Mouse (Mus musculus): ENCODE data around the gene Usp24.

Usp24 gene

DNA sequence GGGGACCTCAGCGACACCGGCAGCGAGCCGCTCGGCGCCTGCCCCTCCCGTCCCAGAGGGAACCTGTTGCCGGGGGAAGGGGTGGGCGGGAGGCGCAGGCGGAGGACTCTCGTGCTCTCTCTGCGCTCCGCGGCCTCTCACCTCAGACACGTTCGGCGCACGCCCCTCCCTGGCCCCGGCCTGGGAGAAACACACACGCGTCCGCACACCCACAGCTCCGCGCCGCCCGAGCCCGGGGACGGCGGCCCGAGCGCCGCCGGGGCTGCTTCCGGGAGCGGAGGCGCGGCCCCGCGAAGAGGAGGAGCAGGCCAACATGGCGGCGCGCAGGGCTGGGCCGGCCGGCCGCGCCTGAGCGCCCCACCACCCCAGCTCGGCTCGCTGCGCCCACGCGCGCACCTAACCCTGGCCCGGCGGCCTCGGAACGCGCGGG, at the start of gene Usp24:
Gene Usp24, plus strand, starts transcription at position 293 of the 430 bp plus-strand sequence.
- DNase-seq (ENCODE audit: low spot score): peak; percentile 58

DNA sequence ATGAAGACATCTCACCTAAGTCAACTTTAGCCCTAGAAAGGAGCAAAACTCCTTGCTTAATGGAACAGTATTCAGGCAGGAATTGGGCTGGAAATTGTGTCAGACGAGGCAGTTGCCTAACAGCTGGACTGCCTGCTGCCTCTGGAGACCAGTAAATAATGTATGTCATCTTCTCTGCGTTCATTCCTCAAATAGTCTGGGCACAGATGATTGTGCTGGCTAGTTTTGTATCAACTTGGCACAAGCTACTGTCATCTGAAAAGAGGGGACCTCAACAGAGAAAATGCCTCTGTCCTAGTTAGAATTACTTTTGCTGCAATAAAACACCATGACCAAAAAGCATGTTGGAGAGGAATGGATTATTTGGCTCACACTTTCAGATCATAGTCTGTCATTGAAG, 39.1 kb upstream of the Usp24 start:
- peak; percentile 10 for DNase-seq (ENCODE audit: low spot score)

DNA sequence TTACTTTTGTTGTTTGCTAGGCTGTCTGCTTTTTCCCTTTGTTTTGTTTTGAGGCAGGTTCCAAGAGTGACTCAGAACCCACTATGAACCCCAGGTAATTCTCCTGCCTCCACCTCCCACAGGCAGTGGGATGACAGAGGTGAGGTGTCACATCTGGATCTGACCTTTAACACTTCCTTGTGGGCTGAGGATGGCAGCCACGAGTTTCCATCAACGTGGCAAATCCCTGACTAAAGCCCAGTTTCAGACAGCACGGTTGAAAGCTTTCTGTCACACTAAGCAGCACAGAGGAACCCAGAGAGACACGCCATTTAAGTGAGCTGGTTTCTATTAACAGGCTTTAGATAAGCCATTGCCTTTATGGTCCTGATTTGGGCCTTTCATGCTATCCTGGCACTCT, 36.8 kb upstream of the Usp24 start:
- DNase-seq (ENCODE audit: low spot score): no peak

DNA sequence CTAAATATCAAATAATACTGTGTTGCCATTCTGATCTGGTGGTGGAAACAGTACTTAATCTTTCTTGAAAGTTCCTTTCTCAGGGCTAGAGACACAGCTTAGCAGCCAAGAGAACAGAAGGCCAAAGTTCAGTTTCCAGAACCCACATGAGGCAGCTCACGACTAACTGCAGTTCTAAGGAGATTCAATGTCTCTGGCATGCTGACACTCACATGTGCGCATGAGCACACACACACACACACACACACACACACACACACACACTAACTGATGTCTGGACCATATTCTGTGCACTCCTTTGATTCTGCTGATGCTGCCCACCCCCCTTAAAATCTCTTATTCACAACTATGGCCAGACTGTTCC, 34.9 kb upstream of the Usp24 start:
- no peak for DNase-seq (ENCODE audit: low spot score)

DNA sequence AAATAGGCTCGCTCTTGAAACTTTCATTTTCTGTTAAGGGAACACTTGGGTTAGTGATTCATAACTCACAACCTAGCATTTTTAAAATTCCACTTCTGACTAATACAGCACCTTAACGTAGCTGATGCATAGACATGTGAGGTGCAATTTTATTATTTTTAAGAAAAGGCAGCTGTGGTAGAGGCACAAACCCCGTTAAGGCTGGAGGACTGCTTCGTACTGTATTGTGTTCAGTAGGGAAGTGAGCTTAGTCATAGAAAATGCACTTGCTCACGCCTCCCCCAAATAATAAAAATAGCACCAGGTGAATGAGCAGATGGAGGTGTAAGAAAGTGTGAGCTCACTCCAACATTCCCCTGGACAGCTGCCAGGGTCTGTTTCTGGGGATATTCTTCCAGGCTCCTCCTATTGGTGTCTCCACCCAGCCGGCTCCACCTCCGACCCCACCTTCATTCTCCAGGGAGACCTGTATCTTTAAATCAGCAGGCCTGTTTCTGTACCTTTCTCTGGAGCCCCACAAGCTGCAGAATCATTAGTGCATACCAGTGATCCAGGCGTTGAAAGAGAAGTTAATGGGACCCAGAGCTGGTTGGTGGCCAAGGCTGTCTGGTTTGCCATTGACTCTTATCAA, 34.4 kb upstream of the Usp24 start:
- DNase-seq (ENCODE audit: low spot score): no peak

DNA sequence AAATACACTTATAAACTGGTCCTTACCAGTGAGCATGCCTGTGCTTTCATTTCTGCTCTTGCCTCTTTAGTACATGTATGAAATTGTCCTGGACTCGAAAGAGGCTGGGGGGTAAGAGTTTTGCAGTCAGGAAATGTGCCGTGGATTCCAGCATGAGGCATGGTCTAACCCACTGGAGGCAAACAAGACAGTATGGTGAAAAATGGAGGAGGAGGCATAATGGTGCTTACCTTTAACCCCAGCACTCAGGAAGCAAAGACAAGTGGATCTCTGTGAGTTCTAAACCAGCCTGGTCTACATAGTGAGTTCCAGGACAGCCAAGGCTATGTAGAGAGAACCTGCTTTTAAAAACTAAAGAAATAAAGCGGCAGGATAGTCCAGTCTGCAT, 33.9 kb upstream of the Usp24 start:
- no peak for DNase-seq (ENCODE audit: low spot score)

DNA sequence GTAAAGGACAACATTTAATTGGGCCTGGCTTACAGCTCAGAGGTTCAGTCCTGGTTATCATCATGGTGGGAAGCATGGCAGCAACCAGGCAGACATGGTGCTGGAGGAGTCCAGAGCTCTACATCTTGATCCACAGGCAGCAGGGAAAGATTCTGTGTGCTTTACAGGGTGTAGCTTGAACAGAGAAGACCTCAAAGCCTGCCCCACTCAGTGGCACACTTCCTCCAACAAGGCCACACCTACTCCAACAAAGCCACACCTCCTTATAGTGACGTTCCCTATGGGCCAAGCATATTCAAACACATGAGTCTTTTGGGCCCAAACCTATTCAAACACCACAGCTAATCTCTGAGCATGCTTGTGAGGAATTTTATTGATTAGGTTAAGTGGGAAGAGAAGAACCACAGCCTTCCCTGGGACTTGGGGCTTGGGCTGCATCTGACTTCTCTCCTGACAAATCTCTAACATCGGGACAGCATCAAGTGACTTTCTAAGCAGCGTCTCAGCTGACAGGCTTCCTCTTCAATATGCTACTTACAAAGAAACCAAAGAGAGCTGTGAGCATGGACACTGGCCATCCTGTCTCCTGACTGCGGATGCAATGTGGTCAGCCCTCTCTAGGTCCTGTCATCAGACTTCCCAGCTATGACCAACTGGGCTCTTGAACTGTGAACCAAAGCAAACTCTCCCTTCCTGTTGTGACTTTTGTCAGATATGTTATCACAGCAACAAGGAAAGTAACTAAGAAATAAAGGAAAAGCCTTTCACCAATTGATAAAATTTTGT, 28.9 kb upstream of the Usp24 start:
- DNase-seq (ENCODE audit: low spot score): no peak

DNA sequence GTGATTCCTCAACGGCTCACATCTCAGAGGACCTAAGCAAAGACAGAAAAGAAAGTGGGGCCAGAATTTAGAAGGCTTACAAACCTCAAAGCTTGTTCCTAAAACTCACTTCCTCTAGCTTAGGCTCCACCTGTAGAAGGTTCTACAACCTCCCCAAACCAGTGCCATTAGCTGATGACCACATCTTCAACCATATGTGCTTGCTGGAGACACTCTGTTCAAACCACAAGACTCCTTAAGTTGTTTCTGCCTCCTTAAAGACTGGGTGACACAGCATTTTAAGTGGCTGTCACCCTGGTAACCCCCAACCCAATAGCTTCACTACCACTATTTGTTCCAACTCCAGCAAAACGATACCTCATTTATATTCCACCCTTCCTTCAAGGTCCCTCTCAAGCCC, 25.8 kb upstream of the Usp24 start:
- no peak for DNase-seq (ENCODE audit: low spot score)

DNA sequence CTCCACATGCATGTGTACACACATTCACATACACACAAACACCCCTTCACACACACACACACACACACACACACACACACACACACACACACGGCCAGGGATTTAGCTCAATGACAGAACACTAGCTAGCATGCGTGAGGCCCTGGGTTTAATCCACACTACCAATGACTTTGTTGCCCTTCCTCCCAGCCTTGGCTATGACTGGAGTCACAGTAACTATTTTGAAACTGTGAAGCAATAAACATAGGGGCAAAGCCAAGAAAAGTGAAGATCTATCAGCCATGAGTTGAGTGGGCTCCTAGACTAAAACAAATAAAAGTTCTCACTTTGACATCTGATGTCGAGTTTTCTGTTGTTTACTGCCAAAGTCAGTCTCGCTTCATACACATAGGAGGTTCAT, 23.2 kb upstream of the Usp24 start:
- no peak for DNase-seq (ENCODE audit: low spot score)

DNA sequence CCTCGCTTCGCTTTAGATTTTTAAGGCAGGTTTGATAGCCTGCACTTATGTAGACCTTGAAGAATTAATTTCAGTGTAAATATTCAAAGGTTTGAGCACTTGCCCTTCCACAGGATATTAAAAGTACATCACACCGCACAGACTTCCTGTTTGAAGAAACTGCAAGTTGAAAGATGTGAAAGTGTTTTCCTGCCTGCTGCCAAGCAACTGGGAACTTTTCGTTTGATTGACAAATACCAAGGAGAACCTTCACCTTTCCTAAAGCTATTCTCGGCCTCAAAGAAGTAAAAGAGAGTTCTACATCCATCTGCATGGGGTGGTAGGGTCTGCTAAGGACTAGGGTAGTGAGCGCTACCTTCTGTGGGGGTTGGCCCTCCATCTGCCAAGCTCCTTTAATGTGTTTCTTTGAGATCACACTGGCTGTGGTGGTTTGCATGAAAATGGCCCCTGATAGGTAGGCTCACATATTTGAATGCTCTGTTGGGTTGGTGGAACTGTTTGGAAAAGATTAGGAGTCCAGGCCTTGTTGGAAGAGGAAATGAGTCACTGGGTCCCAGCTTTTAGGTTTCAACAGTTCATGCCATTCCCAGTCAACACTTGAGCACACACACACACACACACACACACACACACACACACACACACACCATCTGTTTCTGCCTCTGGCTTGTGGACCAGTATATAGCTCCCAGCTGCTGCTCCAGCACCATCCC, 22.5 kb upstream of the Usp24 start:
- no peak for DNase-seq (ENCODE audit: low spot score)

DNA sequence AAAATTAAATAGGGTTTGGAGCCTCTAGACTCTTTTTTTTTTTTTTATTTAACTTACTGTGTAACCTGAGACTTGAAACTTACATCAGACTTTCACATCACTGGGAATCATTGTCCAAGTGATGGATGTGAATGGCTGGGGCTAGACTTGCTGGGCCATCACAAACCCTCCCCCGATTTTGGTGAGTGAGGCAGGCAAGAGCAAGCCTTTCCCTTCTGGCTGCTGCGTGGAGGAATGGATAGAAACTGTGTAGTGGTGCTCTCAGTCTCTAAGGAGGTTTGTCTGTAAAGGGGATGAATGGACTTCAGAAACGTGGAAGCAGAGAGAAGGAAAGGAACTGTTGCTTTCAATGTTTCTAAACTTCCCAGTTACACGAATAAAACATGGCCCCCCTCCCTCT, 20.3 kb upstream of the Usp24 start:
- no peak for DNase-seq (ENCODE audit: low spot score)

DNA sequence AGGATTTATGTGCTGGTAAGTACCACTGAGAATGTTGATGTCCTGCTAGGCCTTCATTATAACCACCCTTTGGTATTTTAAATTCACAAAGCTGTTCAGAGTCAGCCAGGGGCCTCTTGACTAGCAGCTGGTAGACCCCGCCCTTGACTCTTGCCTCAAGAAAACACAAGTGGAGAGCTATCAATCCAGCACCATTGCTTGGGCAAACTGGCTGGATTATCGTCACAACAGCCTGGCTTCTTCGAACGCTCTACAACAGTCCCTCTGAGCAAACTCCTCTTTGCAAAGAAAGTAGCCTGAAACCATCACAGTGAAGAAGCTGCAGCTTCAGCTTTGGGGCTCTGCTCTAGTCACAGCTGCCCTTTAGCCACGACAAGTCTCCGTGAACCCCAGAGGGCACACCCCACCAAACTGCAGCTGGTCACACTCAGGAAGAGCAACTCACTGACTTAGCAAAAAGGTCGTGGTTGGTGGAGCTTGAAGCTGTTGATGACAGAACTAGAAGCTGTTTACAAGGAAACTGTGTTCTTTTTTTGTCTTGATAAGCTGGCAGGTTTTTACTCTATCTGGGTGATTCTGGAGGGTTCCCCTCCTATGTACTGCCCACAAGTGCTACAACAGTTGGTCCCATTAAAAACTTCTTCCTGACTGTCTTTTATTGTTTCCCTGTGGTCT, 19.5 kb upstream of the Usp24 start:
- no peak for DNase-seq (ENCODE audit: low spot score)

DNA sequence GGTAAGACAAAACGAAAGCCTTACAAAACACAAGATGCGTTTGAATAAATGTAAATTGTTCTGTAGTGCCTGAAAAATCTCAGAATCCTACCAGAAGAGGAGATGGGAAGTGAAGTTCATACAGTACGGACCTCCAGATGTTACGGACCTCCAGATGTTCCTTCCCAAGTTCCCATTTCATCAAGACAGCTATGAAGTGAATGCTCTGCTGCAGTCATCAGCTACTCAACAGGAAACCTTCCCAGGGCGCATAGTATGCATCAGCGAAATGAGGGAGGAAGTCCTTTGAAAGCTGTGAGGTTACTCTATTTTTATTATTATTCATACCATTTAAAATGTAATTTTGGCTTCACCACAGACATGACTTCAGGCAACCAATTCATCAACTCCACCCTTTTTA, 14.7 kb upstream of the Usp24 start:
- no peak for DNase-seq (ENCODE audit: low spot score)

DNA sequence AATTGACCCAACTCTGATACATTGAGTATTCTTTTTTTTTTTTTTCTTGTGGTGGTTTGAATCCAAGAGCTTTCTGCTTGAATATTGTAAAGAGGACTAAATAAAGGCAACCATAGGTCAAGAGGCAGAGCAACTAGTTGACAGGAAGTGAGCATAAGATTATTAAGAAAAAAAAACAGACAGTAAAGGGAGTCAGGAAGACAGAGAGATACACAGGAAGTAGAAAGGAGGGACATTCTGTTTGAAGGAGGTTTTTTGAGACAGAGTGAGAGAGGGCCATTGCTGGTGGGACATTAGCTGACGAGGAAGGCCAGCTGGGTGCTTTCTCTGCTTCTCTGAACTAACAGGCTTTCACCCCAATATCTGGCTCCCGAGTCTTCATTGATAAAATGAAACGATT, 7.9 kb upstream of the Usp24 start:
- no peak for DNase-seq (ENCODE audit: low spot score)

DNA sequence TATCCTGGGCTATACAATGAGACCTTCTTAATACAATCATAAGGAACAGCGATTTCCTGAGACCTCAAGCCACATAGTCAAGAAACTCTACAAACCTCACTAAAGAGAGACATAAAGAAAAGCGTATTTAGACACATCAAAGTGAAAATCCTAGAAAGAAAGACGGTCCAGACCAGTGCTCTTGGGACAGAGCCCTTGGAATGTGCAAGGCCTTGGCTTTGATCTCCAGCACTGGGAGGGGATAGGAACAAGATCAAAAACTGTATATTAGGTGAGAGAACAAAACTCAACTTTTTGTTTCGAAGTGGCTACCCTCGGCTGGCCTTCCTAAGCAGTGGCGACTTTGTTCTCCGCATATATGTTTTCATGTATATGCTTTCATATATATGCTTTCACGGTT, 3.4 kb upstream of the Usp24 start:
- DNase-seq (ENCODE audit: low spot score): no peak

DNA sequence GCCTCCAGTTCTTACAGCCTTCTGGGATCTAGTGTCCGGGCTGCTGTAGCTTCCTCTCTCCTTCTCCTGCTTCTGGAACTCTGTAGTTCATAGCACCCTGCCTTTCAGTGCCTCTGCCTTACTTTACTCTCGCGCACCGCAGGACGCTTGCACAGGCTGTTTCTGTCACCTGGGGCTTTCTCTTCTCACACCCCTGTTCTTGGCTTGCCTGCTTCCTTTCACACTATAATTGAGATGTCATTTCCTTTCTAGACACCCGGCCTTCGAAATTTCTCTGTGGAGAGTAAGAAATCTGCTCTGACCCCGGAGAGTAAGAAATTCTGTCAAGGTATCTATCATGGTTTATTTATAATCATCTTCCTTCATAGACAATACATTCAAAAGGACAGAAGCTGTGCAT, 2.9 kb upstream of the Usp24 start:
- no peak for DNase-seq (ENCODE audit: low spot score)

DNA sequence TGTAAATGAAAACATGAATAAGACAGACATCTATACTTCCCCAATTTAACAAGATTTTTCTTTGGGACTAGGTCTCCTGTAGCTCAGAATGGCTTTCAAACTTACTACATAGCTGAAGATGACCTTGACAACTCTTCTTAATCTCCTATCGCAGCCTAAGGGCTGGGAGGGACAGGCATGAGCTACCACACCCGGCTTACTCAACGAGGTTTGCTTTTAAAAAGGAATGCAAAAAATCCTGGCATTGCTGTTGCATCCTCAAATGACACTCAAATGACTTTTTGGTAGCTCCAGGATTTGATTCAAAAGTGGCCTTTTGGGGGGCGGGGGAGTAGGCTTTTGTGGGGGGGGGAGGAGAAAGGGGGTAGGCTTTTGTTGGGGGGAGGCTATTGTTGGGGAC, 2.1 kb upstream of the Usp24 start:
- DNase-seq (ENCODE audit: low spot score): no peak

DNA sequence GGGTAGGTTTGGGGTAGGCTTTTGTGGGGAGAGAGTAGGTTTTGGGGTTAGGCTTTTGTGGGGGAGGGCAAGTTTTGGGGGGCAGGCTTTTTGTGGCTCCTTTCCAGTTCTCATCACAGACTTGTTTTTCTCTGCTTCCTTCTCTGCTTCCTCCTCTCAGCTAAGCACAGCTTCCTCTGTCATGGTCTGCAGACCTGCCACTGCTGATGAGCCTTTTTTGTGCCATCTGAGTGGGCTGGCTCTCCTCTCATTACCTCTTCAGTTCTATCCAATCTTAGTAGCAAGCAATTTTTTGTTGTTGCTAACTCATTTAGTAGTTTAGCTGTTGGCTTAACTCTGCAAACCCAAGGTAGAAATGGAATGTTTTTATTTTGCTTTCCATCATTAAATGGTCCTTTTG, 1.7 kb upstream of the Usp24 start:
- no peak for DNase-seq (ENCODE audit: low spot score)

DNA sequence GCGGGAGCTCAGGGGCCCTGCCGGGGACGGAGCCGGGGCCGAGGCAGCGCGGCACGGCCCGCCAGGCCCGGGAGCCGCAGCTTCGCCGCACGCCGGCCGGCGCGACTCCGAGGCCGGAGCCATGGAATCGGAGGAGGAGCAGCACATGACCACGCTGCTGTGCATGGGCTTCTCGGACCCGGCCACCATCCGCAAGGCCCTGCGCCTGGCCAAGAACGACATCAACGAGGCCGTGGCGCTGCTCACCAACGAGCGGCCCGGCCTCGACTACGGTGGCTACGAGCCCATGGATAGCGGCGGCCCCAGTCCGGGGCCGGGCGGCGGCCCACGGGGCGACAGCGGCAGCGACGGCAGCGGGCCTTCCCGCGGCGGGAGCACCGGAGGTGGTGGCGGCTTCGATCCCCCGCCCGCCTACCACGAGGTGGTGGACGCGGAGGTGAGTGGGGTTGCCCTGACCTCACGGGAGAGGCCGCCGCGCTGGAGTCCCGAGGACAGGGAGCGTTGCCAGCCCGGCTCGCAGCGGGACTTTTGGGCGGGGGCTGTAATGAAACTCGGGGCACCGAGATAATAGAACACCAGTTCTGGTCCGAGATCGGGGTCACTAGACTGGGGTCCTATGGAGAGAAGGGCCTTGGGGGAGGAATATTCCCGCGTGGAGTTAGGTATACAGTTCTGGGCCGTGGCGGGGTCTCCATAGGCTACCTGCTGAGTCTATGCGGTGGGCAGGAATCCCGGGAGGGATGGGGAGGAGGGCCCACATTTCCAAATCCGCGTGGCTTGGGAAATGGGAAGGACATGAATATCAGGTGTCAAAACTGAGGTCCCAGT, 552 bp downstream of the Usp24 start:
- peak; percentile 30 for DNase-seq (ENCODE audit: low spot score)

DNA sequence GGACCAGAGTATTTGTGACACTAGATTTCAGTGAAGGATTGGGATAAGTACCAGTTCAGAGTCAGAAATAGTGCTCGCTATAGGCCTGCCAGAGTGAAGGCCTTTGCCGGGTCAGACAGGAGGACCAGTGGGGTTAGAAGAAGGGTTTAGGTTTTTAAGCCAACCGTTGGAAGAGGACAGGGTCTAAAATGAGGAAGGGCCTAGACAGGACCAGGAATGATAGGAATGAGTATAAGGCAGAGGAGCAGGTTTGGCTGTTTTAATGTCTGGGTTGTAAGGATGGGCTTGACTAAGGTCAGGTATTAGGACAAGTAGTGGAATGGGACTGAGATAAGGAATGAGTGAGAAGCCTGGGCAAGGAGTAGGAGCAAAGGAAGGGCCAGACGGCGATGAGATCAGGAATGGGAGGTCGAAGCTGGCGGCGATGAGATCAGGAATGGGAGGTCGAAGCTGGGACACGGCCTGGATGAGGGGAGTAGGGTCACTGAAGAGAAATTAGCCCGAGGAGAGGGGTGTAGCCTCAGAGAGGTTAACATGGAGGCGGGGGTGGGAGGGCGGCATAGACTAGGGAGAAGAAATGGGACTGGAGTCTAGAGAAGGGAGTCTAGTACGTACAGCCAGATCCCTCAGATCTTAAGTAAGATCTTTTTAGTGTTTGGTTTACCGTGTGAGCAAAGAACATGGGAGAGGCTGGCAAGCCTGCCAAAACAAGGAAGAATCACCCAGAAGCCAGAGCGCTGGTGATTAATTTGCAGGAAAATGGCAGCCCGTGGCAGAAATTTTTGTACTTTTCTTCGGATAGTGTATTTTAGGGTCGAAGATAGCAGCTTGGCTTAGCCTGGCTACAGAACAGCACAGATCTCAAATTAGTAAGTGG, 1.4 kb downstream of the Usp24 start:
- peak; percentile 46 for DNase-seq (ENCODE audit: low spot score)

DNA sequence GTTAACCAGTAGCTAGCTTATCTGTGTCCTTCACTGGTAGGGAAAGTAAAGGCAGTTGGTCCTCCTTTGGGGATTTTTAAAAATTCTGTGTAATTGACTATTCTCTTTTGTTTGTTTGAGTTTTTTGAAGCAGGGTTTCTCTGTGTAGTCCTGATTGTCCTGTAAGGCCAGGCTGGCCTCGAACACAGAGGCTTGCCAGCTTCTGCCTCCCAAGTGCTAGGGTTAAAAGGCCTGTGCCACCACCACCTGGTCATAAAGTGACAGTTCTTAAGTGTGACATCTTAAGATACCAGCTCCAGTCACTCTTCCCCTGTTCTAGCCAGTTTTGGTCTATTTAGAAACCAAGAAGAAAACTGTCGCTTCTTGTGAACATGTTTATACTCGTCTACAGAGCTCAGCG, 2.2 kb downstream of the Usp24 start:
- peak; percentile 5 for DNase-seq (ENCODE audit: low spot score)

All from adipocyte (in vitro differentiated cells).